Mouse (Mus musculus) intestine, embryonic 14.5 days (tissue): ENCODE results near the gene Cdt1. TPM values are rescaled to one million over a fixed set of nuclear protein-coding genes. Genes with fewer than 3 reads are reported as not detected.

Experiments used
- ATAC-seq: fragments of 200-750 bp; cut with Nextera tagmentation; replicated peaks from 2 replicates; pipeline ENCODE4 v1.8.0; 2017; ENCODE audit warnings: low read depth, moderate number of reproducible peaks, moderate TSS enrichment, moderate library complexity; ENCODE audit not compliant: low FRiP score, low TSS enrichment
- DNase-seq: peaks from one replicate; pipeline ENCODE4 v3.0.0-alpha.2; 2018; ENCODE audit warnings: low spot score
- H3K27ac ChIP-seq: fragments of 300-500 bp; sonication (generic); 2 replicates; pipeline ENCODE4 v1.5.1; 2014; ENCODE audit warnings: low read depth, mild to moderate bottlenecking, control low read depth
- H3K27me3 ChIP-seq: fragments of 300-500 bp; sonication (generic); replicated peaks from 2 replicates; pipeline ENCODE4 v1.6.1; 2014; ENCODE audit warnings: low read length, control low read depth; ENCODE audit not compliant: control insufficient read depth, insufficient read depth
- H3K36me3 ChIP-seq: fragments of 300-500 bp; sonication (generic); 2 replicates; pipeline ENCODE4 v1.6.1; 2014; ENCODE audit warnings: low read length, control low read depth; ENCODE audit not compliant: control insufficient read depth, insufficient read depth
- H3K4me1 ChIP-seq: fragments of 300-500 bp; sonication (generic); replicated peaks from 2 replicates; pipeline ENCODE4 v1.6.1; 2014; ENCODE audit warnings: low read length, control low read depth, mixed read lengths; ENCODE audit not compliant: control insufficient read depth, insufficient read depth
- H3K4me2 ChIP-seq: fragments of 300-500 bp; sonication (generic); 2 replicates; pipeline ENCODE4 v1.6.1; 2014; ENCODE audit warnings: low read length
- H3K4me3 ChIP-seq: fragments of 300-500 bp; sonication (generic); 2 replicates; pipeline ENCODE4 v1.5.1; 2014; ENCODE audit warnings: low read depth, low read length, control low read depth, mixed read lengths
- H3K9ac ChIP-seq: fragments of 300-500 bp; sonication (generic); 2 replicates; pipeline ENCODE4 v1.6.1; 2014; ENCODE audit warnings: mild to moderate bottlenecking, low read length
- H3K9me3 ChIP-seq: fragments of 300-500 bp; sonication (generic); 2 replicates; pipeline ENCODE4 v1.6.1; 2016; ENCODE audit warnings: low read length, control low read depth; ENCODE audit not compliant: control insufficient read depth
- WGBS: fragments of 180-500 bp; shearing (Covaris S2); extraction: QIAGEN DNeasy Blood & Tissue Kit; methylation state at CpG from one replicate; pipeline ENCODE4 v1.1.7; 2014; 5-methylcytosine and 5-hydroxymethylcytosine counted together
- microRNA-seq: library from miRNA; unstranded; fragments of <30 nt; microRNA quantifications from one replicate; pipeline ENCODE4, GENCODE M21; 2016
- polyA plus RNA-seq: library from polyadenylated mRNA; unstranded; fragments of >200 nt; fragmentation: Nextera tagmentation; extraction: Ambion mirVana; gene quantifications from 2 replicates; pipeline ENCODE4 v1.2.1, GENCODE M21; 2014

Cdt1 gene
- polyA plus RNA-seq, 1 experiment from 2014 or later: 49.3 TPM

DNA sequence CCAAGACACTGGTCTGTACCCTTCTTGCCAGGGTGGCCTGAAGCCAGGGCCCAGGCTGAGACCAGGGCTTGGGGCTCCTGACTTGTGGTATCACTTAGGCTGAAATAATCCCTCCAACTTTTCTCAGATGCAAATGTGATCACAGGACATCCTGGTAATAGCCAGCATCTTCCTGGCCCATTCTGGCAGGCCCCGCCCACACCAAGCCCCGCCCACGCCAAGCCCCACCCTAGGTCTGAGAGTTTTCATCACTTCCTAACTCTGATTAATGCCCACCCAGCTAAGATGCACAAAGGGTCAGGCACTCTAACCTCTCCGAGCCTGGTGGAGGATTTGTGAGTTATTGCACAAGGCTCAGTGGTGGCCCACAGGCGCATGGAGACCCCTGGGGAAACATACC lies 52.6 kb downstream of the Cdt1 start:
- no peak for ATAC-seq

DNA sequence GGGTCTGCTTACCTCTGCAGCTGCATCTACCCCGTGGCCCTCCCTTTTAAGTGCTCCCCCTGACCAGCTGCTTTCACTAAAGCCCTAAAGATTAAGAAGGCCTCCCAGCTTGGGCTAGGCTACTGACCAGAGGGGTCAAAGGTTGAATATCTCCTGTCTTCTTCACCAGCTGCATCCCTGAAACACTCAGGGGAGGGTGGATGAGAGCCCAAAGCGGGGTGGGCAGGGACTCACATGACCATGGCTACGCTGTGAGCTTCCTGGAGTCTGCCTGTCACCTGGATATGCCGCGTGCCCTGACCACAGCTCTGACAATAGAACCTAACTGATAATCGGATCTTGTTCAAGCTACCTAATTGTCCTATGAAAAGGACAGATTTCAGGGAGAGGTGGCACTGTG lies 54.9 kb downstream of the Cdt1 start, which contains the start of gene Pabpn1l:
TSS of gene Pabpn1l (minus strand) at position 13 of the 400 bp plus-strand sequence.
- Histone ChIP-seq H3K27ac (no peak within 1 kb of the TSS), H3K27me3 (no peaks in the 10 kb centered on the region), H3K4me2 (no peak within 1 kb of the TSS), H3K4me1 (peaks cover 4% of the 10 kb centered on the region; the same call in 1 of the 2 replicates), H3K4me3 (no peak within 1 kb of the TSS), H3K9me3 (no peaks in the 10 kb centered on the region), H3K36me3 (no peaks in the 10 kb centered on the region), H3K9ac (no peak within 1 kb of the TSS)
- ATAC-seq (no peak), DNase-seq (no peak)
- 63% methylated on average over 6 of the region's 6 CpGs for WGBS

More for the DNA sequence above, 52.6 kb downstream of the Cdt1 start:
- 22% methylated on average over 5 of the region's 5 CpGs for WGBS
- H3K4me2 ChIP-seq: no peak overlapping the region
- H3K9ac ChIP-seq: no peak overlapping the region
- no peaks in the 10 kb centered on the region for H3K27me3 ChIP-seq
- no peaks in the 10 kb centered on the region for H3K9me3 ChIP-seq
- peaks cover 2% of the 10 kb centered on the region; the same call in 1 of the 2 replicates for H3K36me3 ChIP-seq
- no peak for DNase-seq
- no peak overlapping the region for H3K4me3 ChIP-seq
- no peak overlapping the region for H3K27ac ChIP-seq
- H3K4me1 ChIP-seq: peaks cover 4% of the 10 kb centered on the region; the same call in 1 of the 2 replicates

Small RNAs within 50 kb of the gene (microRNA-seq; reads per million reads assigned to microRNA genes)
- gene Mir6396: not detected

Other genes starting within 250 kb of the Cdt1 start
- not detected in 2 replicates for gene Trhr2, start 207.3 kb upstream of the Cdt1 start, polyA plus RNA-seq
- gene Zc3h18, start 191.4 kb upstream of the Cdt1 start, polyA plus RNA-seq: 37.0 and 38.6 TPM in 2 replicates
- not detected in 2 replicates for gene Il17c, start 146.0 kb upstream of the Cdt1 start, polyA plus RNA-seq
- gene Cyba, start 135.1 kb upstream of the Cdt1 start, polyA plus RNA-seq: 297 and 307 TPM in 2 replicates
- gene Mvd, start 124.6 kb upstream of the Cdt1 start, polyA plus RNA-seq: 52.6 and 60.2 TPM in 2 replicates
- gene Snai3, start 107.3 kb upstream of the Cdt1 start, polyA plus RNA-seq: 1.1 and 1.3 TPM in 2 replicates
- gene Rnf166, start 92.0 kb upstream of the Cdt1 start, polyA plus RNA-seq: 31.4 and 34.0 TPM in 2 replicates
- gene Ctu2, start 91.9 kb upstream of the Cdt1 start, polyA plus RNA-seq: 53.8 and 55.0 TPM in 2 replicates
- gene Piezo1, start 16.7 kb upstream of the Cdt1 start, polyA plus RNA-seq: 17.9 and 21.6 TPM in 2 replicates
- gene Aprt, start 8.9 kb downstream of the Cdt1 start, polyA plus RNA-seq: 580 and 583 TPM in 2 replicates
- 12.2 and 13.8 TPM in 2 replicates for gene Galns, start 43.4 kb downstream of the Cdt1 start, polyA plus RNA-seq
- gene Trappc2l, start 43.6 kb downstream of the Cdt1 start, polyA plus RNA-seq: 67.3 and 71.8 TPM in 2 replicates
- gene Pabpn1l, start 54.7 kb downstream of the Cdt1 start, polyA plus RNA-seq: not detected in 2 replicates
- 3.9 and 4.0 TPM in 2 replicates for gene Cbfa2t3, start 131.1 kb downstream of the Cdt1 start, polyA plus RNA-seq
- gene Acsf3, start 207.5 kb downstream of the Cdt1 start, polyA plus RNA-seq: 19.0 and 21.6 TPM in 2 replicates